Mouse (Mus musculus) limb, embryonic 12.5 days (tissue): ENCODE results near the gene Fam173b. TPM values are rescaled to one million over a fixed set of nuclear protein-coding genes. Genes with fewer than 3 reads are reported as not detected.

Experiments
- ATAC-seq: fragments of 200-750 bp; cut with Nextera tagmentation; 2 replicates; pipeline ENCODE4 v1.8.0; 2017; ENCODE audit warnings: low read depth, moderate TSS enrichment; ENCODE audit not compliant: insufficient number of reproducible peaks, insufficient read depth, low FRiP score, low TSS enrichment
- H3K27ac ChIP-seq: fragments of 300-500 bp; sonication (generic); 2 replicates; pipeline ENCODE4 v1.5.1; 2016; ENCODE audit warnings: mild to moderate bottlenecking, moderate library complexity
- H3K27me3 ChIP-seq: fragments of 300-500 bp; sonication (generic); 2 replicates; pipeline ENCODE4 v1.6.1; 2016; ENCODE audit warnings: mild to moderate bottlenecking, moderate library complexity
- H3K36me3 ChIP-seq: fragments of 300-500 bp; sonication (generic); 2 replicates; pipeline ENCODE4 v1.6.1; 2016; ENCODE audit warnings: mild to moderate bottlenecking, moderate library complexity
- H3K4me1 ChIP-seq: fragments of 300-500 bp; sonication (generic); replicated peaks from 2 replicates; pipeline ENCODE4 v1.6.1; 2016
- H3K4me2 ChIP-seq: fragments of 300-500 bp; sonication (generic); 2 replicates; pipeline ENCODE4 v1.6.1; 2016; ENCODE audit warnings: mild to moderate bottlenecking, moderate library complexity
- H3K4me3 ChIP-seq: fragments of 300-500 bp; sonication (generic); replicated peaks from 2 replicates; pipeline ENCODE4 v1.5.1; 2016; ENCODE audit warnings: mild to moderate bottlenecking
- H3K9ac ChIP-seq: fragments of 300-500 bp; sonication (generic); replicated peaks from 2 replicates; pipeline ENCODE4 v1.6.1; 2016; ENCODE audit warnings: mild to moderate bottlenecking, moderate library complexity
- H3K9me3 ChIP-seq: fragments of 300-500 bp; sonication (generic); 2 replicates; pipeline ENCODE4 v1.6.1; 2016; ENCODE audit warnings: mild to moderate bottlenecking, moderate library complexity
- WGBS: fragments of 180-500 bp; shearing (Covaris S2); methylation state at CpG from one replicate; pipeline ENCODE4 v1.1.7; 2016; 5-methylcytosine and 5-hydroxymethylcytosine counted together
- polyA plus RNA-seq: library from polyadenylated mRNA; unstranded; fragments of >200 nt; fragmentation: Nextera tagmentation; extraction: Ambion mirVana; gene quantifications from 2 replicates; pipeline ENCODE4 v1.2.1, GENCODE M21; 2016

Fam173b gene
- polyA plus RNA-seq: 11.2 and 11.9 TPM in 2 replicates

DNA sequence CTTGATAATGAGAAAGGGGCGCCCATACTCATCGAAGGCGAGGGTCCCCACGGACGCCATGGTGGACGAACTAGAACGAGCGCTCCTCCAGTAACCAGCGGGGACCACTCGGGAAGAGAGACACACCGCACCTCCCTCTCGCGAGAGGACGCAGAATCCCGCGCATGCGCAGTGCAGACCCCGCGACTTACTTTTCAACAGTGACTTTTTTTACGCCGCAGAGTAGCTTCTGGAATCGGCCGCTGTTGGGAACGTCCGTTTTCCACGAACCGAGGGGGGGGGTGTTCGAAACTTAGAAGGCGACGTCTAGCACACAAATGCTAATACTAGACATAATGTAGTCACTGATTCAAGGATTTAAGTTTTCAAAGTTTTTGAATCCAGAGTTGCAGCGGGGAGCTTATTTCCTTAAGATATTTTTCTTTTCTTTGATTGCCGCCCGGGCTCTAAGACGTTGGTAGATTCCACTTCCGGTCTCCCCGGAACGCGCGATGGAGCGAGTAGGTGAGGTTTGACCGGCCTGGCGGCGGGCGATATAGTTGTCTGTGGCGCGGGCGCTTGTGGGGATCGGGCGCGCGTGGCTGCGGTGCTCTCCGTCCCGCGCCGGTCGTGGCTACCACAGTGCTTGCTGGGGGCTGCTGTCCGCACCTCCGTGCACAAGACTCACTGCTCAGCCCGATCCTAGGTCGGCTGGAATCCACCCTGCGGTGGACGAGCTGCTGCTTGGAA, at the start of gene Fam173b, which contains the start of gene Cct5:
Gene Fam173b (plus strand): TSS at position 207 of the 729 bp plus-strand sequence.
Gene Cct5 (minus strand): TSS at position 159 of the 729 bp plus-strand sequence.
- Histone ChIP-seq H3K27me3 (no peaks in the 10 kb centered on the region), H3K4me1 (peaks cover 23% of the 10 kb centered on the region), H3K4me2 (peak within 1 kb of the TSS; percentile 85), H3K4me3 (peak within 1 kb of the TSS; percentile 77), H3K27ac (peak within 1 kb of the TSS; percentile 94), H3K9me3 (no peaks in the 10 kb centered on the region), H3K9ac (peak within 1 kb of the TSS; percentile 87), H3K36me3 (peaks cover 13% of the 10 kb centered on the region)
- ATAC-seq: peak; percentile 88
- WGBS: under 1% methylated on average over 63 of the region's 63 CpGs

DNA sequence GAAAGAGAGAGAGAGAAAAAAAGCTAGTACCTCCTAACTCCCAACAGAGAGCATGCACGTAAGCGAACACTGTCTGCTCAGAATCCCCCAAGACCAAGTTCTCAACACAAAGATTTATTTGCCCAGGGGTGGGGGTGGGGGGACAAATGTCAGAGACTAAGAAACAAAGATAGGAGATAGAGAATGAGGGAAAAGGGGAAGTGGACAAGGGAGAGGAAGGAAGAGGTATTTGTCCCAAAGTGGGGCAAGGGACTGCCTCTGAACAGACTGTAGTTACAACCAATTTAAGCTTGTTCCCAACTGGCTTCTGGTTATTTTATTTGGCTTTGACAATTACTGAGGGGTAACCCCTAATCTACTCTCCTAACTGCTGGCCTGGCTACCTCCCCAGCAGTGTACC, 46.8 kb upstream of the Fam173b start:
- no peaks in the 10 kb centered on the region for H3K9me3 ChIP-seq
- ATAC-seq: no peak
- no peak overlapping the region for H3K27ac ChIP-seq
- no peak overlapping the region for H3K4me2 ChIP-seq
- H3K4me3 ChIP-seq: no peak overlapping the region
- no peak overlapping the region for H3K9ac ChIP-seq
- H3K36me3 ChIP-seq: no peaks in the 10 kb centered on the region
- no peaks in the 10 kb centered on the region for H3K4me1 ChIP-seq
- 88% methylated on average over 2 of the region's 2 CpGs for WGBS
- H3K27me3 ChIP-seq: no peaks in the 10 kb centered on the region

- H3K4me1 ChIP-seq: peaks cover 3% of the 10 kb centered on the region; the same call in 1 of the 2 replicates
- no peaks in the 10 kb centered on the region for H3K36me3 ChIP-seq
- H3K4me2 ChIP-seq: no peak overlapping the region
- no peak overlapping the region for H3K27ac ChIP-seq
- H3K4me3 ChIP-seq: no peak overlapping the region
- WGBS: 82% methylated on average over 6 of the region's 6 CpGs
- no peak overlapping the region for H3K9ac ChIP-seq
- no peak for ATAC-seq
- peaks cover 4% of the 10 kb centered on the region; the same call in 1 of the 2 replicates for H3K9me3 ChIP-seq
- no peaks in the 10 kb centered on the region for H3K27me3 ChIP-seq
Measured at GRCm38 (mm10) chr15:31561390-31561789, 40.3 kb upstream of the Fam173b start.

DNA sequence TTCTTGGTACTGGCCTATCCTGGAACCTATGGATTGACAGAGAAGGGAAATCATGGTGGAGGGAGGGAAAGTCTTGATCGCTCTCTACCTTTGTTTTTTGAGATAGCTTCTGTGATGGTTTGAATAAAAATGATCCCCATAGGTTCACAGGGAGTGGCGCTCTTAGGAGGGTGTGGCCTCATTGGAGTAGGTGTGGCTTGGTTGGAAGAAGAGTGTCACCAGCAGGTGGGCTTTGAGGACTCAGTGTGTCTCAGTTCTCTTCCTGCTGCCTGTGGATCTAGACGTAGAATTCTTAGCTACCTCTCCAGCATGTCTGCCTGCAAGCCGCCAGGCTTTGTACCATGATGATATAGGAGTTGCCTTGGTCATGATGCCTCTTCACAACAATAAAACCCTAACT, 39.7 kb upstream of the Fam173b start:
- Histone ChIP-seq H3K4me2 (no peak overlapping the region), H3K27ac (no peak overlapping the region), H3K36me3 (no peaks in the 10 kb centered on the region), H3K4me1 (peaks cover 3% of the 10 kb centered on the region; the same call in 1 of the 2 replicates), H3K9ac (no peak overlapping the region), H3K4me3 (no peak overlapping the region), H3K9me3 (peaks cover 4% of the 10 kb centered on the region; the same call in 1 of the 2 replicates), H3K27me3 (no peaks in the 10 kb centered on the region)
- WGBS: 91% methylated on average over 4 of the region's 4 CpGs
- ATAC-seq: no peak

GRCm38 (mm10) chr15:31562847-31563246, 38.8 kb upstream of the Fam173b start:
- Histone ChIP-seq H3K27ac (no peak overlapping the region), H3K4me1 (peaks cover 3% of the 10 kb centered on the region; the same call in 1 of the 2 replicates)

GRCm38 (mm10) chr15:31563577-31564546, 37.8 kb upstream of the Fam173b start:
- Histone ChIP-seq H3K27ac (no peak overlapping the region), H3K4me1 (peaks cover 7% of the 10 kb centered on the region; the same call in 1 of the 2 replicates), H3K4me3 (no peak overlapping the region)

More at GRCm38 (mm10) chr15:31562847-31563246, 38.8 kb upstream of the Fam173b start:
- 64% methylated on average over 8 of the region's 8 CpGs for WGBS
- Histone ChIP-seq H3K9me3 (peaks cover 4% of the 10 kb centered on the region; the same call in 1 of the 2 replicates), H3K9ac (no peak overlapping the region), H3K27me3 (no peaks in the 10 kb centered on the region), H3K36me3 (no peaks in the 10 kb centered on the region), H3K4me3 (no peak overlapping the region), H3K4me2 (no peak overlapping the region)
- no peak for ATAC-seq

DNA sequence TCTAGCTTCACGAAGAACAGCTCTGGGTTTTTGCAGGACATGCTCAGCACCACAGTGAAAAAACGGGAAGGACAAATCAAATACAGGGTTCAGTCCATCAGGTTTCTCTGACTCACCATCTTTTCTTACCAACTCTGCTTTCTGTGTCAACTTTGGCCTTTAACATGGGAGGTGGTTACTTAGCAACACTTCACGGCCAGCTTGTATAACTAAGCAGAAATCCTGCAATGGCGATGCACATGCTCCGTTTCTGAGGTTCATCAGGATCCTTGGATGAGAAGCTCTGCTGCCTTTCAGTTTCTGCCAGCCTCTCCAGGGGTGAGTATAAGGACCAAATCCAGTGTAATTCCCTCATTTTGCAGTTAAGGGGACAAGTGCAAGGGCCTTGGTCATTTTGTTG, 36.5 kb upstream of the Fam173b start, which contains the start of gene Cmbl:
Gene Cmbl (plus strand): TSS at position 206 of the 400 bp plus-strand sequence.
- Histone ChIP-seq H3K36me3 (no peaks in the 10 kb centered on the region), H3K9me3 (peaks cover 4% of the 10 kb centered on the region; the same call in 1 of the 2 replicates), H3K27ac (no peak within 1 kb of the TSS), H3K4me2 (no peak within 1 kb of the TSS), H3K4me1 (peaks cover 7% of the 10 kb centered on the region; the same call in 1 of the 2 replicates), H3K27me3 (no peaks in the 10 kb centered on the region), H3K4me3 (no peak within 1 kb of the TSS), H3K9ac (no peak within 1 kb of the TSS)
- 80% methylated on average over 5 of the region's 5 CpGs for WGBS
- ATAC-seq: no peak

More at GRCm38 (mm10) chr15:31563577-31564546, 37.8 kb upstream of the Fam173b start:
- Histone ChIP-seq H3K9me3 (peaks cover 4% of the 10 kb centered on the region; the same call in 1 of the 2 replicates), H3K27me3 (no peaks in the 10 kb centered on the region), H3K4me2 (no peak overlapping the region), H3K9ac (no peak overlapping the region), H3K36me3 (no peaks in the 10 kb centered on the region)
- 68% methylated on average over 19 of the region's 19 CpGs for WGBS
- no peak for ATAC-seq

GRCm38 (mm10) chr15:31565786-31566185, 35.9 kb upstream of the Fam173b start:
- 85% methylated on average over 1 of the region's 1 CpGs for WGBS
- no peak for ATAC-seq
- Histone ChIP-seq H3K27ac (no peak overlapping the region), H3K27me3 (no peaks in the 10 kb centered on the region), H3K4me3 (no peak overlapping the region), H3K9ac (no peak overlapping the region), H3K36me3 (no peaks in the 10 kb centered on the region), H3K4me2 (no peak overlapping the region), H3K4me1 (peaks cover 7% of the 10 kb centered on the region; the same call in 1 of the 2 replicates), H3K9me3 (peaks cover 4% of the 10 kb centered on the region; the same call in 1 of the 2 replicates)

DNA sequence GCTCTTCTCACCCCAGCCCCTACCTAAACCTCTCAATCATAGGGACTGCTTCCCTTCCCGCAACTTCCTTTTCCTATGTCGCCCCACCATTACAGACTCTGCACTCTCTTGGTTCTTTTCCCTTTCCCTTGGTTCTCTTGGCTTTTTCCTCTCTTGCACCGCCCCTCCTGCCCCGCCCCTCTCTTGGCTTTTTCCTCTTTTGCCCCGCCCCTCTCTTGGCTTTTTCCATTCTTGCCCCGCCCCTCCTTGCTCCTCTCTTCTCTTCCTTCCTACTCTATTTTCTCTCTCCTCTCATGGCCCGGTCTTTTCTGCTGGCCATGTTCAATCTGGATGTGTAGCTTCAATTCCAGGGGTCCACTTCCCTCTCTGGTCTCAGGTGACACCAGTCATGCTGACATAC, 34.2 kb upstream of the Fam173b start:
- H3K9ac ChIP-seq: no peak overlapping the region
- WGBS: 67% methylated on average over 7 of the region's 7 CpGs

GRCm38 (mm10) chr15:31568581-31568996, 33.1 kb upstream of the Fam173b start:
- 18% methylated on average over 12 of the region's 12 CpGs for WGBS

More for the DNA sequence above, 34.2 kb upstream of the Fam173b start:
- Histone ChIP-seq H3K27ac (no peak overlapping the region), H3K9me3 (no peaks in the 10 kb centered on the region), H3K4me2 (no peak overlapping the region), H3K36me3 (no peaks in the 10 kb centered on the region), H3K4me1 (peaks cover 13% of the 10 kb centered on the region; the same call in 1 of the 2 replicates), H3K4me3 (no peak overlapping the region), H3K27me3 (no peaks in the 10 kb centered on the region)
- ATAC-seq: no peak

More at GRCm38 (mm10) chr15:31568581-31568996, 33.1 kb upstream of the Fam173b start:
- no peaks in the 10 kb centered on the region for H3K36me3 ChIP-seq
- peaks cover 17% of the 10 kb centered on the region; the same call in 1 of the 2 replicates for H3K4me1 ChIP-seq
- no peak overlapping the region for H3K27ac ChIP-seq
- no peak overlapping the region; the same call in 1 of the 2 replicates for H3K4me2 ChIP-seq
- H3K27me3 ChIP-seq: no peaks in the 10 kb centered on the region
- no peak overlapping the region for H3K4me3 ChIP-seq
- ATAC-seq: peak; percentile 49; the same call in 1 of the 2 replicates
- no peak overlapping the region for H3K9ac ChIP-seq
- H3K9me3 ChIP-seq: no peaks in the 10 kb centered on the region
